ENCODE assay signal across 8 mouse cellular contexts in the genomic region with DNA sequence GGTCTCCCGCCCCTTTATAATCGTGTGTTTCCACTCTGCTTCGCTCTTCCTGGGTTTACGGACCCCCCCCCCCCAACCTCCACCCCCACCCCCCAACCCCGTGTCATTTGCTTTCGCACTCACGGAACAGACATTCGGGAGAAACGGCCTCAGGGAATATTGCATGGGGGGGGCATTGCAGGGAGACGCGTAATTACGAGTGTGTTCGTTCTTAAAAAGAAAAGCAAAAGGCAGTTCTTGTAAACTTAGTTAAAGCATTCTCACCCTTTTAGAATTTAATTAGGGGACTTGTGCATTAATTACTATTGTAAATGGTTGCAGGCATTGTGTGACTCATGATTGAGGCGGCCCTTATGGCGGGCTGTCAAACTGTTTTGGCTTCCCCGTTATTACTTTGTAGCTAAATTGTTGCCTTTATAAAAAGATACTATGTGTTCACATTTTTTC. TPM values are rescaled to one million over a fixed set of nuclear protein-coding genes. Genes with fewer than 3 reads are reported as not detected.
A peak's percentile ranks its signal among the peaks of the same experiment; 100 is the strongest.
DNase-seq lines count a peak whose midpoint lies in the region; ATAC-seq and TF ChIP-seq lines count a peak whose summit lies in the region.

No protein-coding gene starts in this region.

- no peak for TF ChIP-seq CTCF in thymus, adult 2 months (IDR thresholded peaks at IDR 0.05; ENCODE audit: borderline replicate concordance, control insufficient read depth, extremely low read depth, insufficient read depth, low read length, poor library complexity)

- no peaks in the 10 kb centered on the region for H3K27me3 ChIP-seq in thymus, adult 2 months (ENCODE audit: control insufficient read depth, insufficient read depth, low read length)
- no peaks in the 10 kb centered on the region for H3K27me3 ChIP-seq in heart, embryonic 11.5 days (ENCODE audit: control insufficient read depth, insufficient read depth, low read length)
- no peaks in the 10 kb centered on the region for H3K27me3 ChIP-seq in midbrain, embryonic 14.5 days (ENCODE audit: control insufficient read depth, insufficient read depth, low read length)

- H3K9ac ChIP-seq in heart, embryonic 11.5 days (ENCODE audit: low read depth, low read length), result peak overlapping the region; percentile 96
- H3K9ac ChIP-seq in midbrain, embryonic 14.5 days (replicated peaks; ENCODE audit: low read length), result peak overlapping the region; percentile 96

- H3K36me3 ChIP-seq in thymus, adult 2 months (ENCODE audit: control insufficient read depth, insufficient read depth, low read length), result no peaks in the 10 kb centered on the region
- H3K36me3 ChIP-seq in heart, embryonic 11.5 days (ENCODE audit: control insufficient read depth, insufficient read depth, low read length), result 0 out of 2 replicates have a peak, but pooled peaks cover 3% of the 10 kb centered on the region
- H3K36me3 ChIP-seq in midbrain, embryonic 14.5 days (ENCODE audit: control insufficient read depth, insufficient read depth, low read length), result peaks cover 5% of the 10 kb centered on the region; the same call in 1 of the 2 replicates

- no peaks in the 10 kb centered on the region for H3K4me1 ChIP-seq in thymus, adult 2 months (replicated peaks; ENCODE audit: control insufficient read depth, insufficient read depth, low read length)
- peaks cover 20% of the 10 kb centered on the region for H3K4me1 ChIP-seq in heart, embryonic 11.5 days (ENCODE audit: control insufficient read depth, insufficient read depth, low read length)
- H3K4me1 ChIP-seq in midbrain, embryonic 14.5 days (ENCODE audit: control insufficient read depth, insufficient read depth, low read length), result peaks cover 20% of the 10 kb centered on the region

- peak; percentile 18 for DNase-seq in adrenal gland, postnatal 25 days
- DNase-seq in adrenal gland, adult 2 months, result no peak
- no peak for DNase-seq in thymus, adult 2 months
- DNase-seq in thymus, postnatal 4 days, result no peak
- peak; percentile 51 to 67 for DNase-seq in kidney, postnatal 25 days
- peak; percentile 53 for DNase-seq in midbrain, embryonic 14.5 days
- DNase-seq in urinary bladder, adult 18-20 months (ENCODE audit: low spot score in 2 of 2), result no peak

- H3K4me3 ChIP-seq in thymus, adult 2 months (ENCODE audit: control insufficient read depth, insufficient read depth, low read length), result peak overlapping the region; percentile 77
- peak overlapping the region; percentile 94 for H3K4me3 ChIP-seq in heart, embryonic 11.5 days (ENCODE audit: low read depth, low read length)
- peak overlapping the region; percentile 98 for H3K4me3 ChIP-seq in midbrain, embryonic 14.5 days (replicated peaks; ENCODE audit: low read depth, low read length)

- WGBS in thymus, adult 2 months, result 4% methylated on average over 16 of the region's 16 CpGs
- WGBS in heart, embryonic 11.5 days (ENCODE audit: insufficient replicate concordance), result 1% methylated on average over 16 of the region's 16 CpGs
- under 1% methylated on average over 16 of the region's 16 CpGs for WGBS in midbrain, embryonic 14.5 days

- H3K4me2 ChIP-seq in heart, embryonic 11.5 days, result peak overlapping the region; percentile 72
- H3K4me2 ChIP-seq in midbrain, embryonic 14.5 days (ENCODE audit: low read length), result peak overlapping the region; percentile 75

- H3K27ac ChIP-seq in thymus, adult 2 months (ENCODE audit: control insufficient read depth, insufficient read depth, low read length), result no peak overlapping the region
- peak overlapping the region; percentile 95; the same call in 1 of the 2 replicates for H3K27ac ChIP-seq in heart, embryonic 11.5 days (ENCODE audit: low read depth, low read length)
- peak overlapping the region; percentile 97 for H3K27ac ChIP-seq in midbrain, embryonic 14.5 days (replicated peaks; ENCODE audit: low read depth, low read length)

- ATAC-seq in heart, embryonic 11.5 days (replicated peaks; ENCODE audit: insufficient number of reproducible peaks, low FRiP score, low TSS enrichment), result no peak
- peak; percentile 56; the same call in 1 of the 2 replicates for ATAC-seq in midbrain, embryonic 14.5 days (ENCODE audit: low FRiP score, low TSS enrichment)

- TF ChIP-seq POLR2A in thymus, adult 2 months (IDR thresholded peaks at IDR 0.05; ENCODE audit: control insufficient read depth, extremely low read depth, insufficient read depth, low read length, poor library complexity), result no peak

- no peaks in the 10 kb centered on the region for H3K9me3 ChIP-seq in heart, embryonic 11.5 days (replicated peaks; ENCODE audit: control insufficient read depth, low read length)
- H3K9me3 ChIP-seq in midbrain, embryonic 14.5 days (ENCODE audit: control insufficient read depth, low read length), result no peaks in the 10 kb centered on the region

RNA-seq across cellular contexts. Expression of a gene that starts 1.1 kb away (rescaled TPM):
- total RNA-seq in adrenal gland, postnatal 25 days (2021), result 52.4 and 64.5 TPM in 2 replicates
- 10 to 100 TPM; 42.4 to 59.4 TPM for total RNA-seq in adrenal gland, adult 2 months (2021)
- 29.6 and 30.8 TPM in 2 replicates for polyA plus RNA-seq in adrenal gland, adult 2 months (2012; rRNA removed)
- 84.5 and 89.7 TPM in 2 replicates for polyA plus RNA-seq in thymus, adult 2 months (2012; rRNA removed)
- polyA plus RNA-seq in heart, embryonic 11.5 days (2014; fragmentation: Nextera tagmentation; extraction: Ambion mirVana), result 37.6 and 44.8 TPM in 2 replicates
- polyA plus RNA-seq in midbrain, embryonic 14.5 days (2014; fragmentation: Nextera tagmentation; extraction: Ambion mirVana), result 50.0 and 59.4 TPM in 2 replicates

Comparison
In these comparisons a context has a peak if more than half of its experiments do, and no peak if none do; other contexts are left out.
1. DNase-seq: peak in adrenal gland, postnatal 25 days (single experiment), kidney, postnatal 25 days (2 of 2) and midbrain, embryonic 14.5 days (single experiment); none in adrenal gland, adult 2 months (single experiment), thymus, adult 2 months (single experiment), thymus, postnatal 4 days (single experiment) and urinary bladder, adult 18-20 months (0 of 2).
2. Peak in every context shown above with its lines, with median percentiles within 50 percentile points of each other: H3K4me3 ChIP-seq.